Mouse (Mus musculus): ENCODE data around the gene Jmy. TPM values are rescaled to one million over a fixed set of nuclear protein-coding genes. Genes with fewer than 3 reads are reported as not detected.

Jmy gene
- total and polyA plus RNA-seq, 2 experiments from 2014 or later: 7.8 to 22.0 TPM

GRCm38 (mm10) chr13:93387440-93387839 is 112.2 kb downstream of the Jmy start:
- no peak for TF ChIP-seq CTCF (IDR thresholded peaks at IDR 0.05)
- WGBS: 73% methylated on average over 5 of the region's 5 CpGs
- ATAC-seq (ENCODE audit: low FRiP score) (no peak), DNase-seq (ENCODE audit: low spot score) (no peak)
- Histone ChIP-seq H3K4me2 (ENCODE audit: low read depth, low read length, poor library complexity, severe bottlenecking) (no peak overlapping the region), H3K27ac (ENCODE audit: low read depth, low read length) (no peak overlapping the region), H3K9me3 (ENCODE audit: low read length) (no peaks in the 10 kb centered on the region), H3K4me1 (ENCODE audit: insufficient read depth, low read length) (no peaks in the 10 kb centered on the region), H3K4me3 (ENCODE audit: low read depth, low read length) (no peak overlapping the region), H3K27me3 (ENCODE audit: insufficient read depth, low read length) (no peaks in the 10 kb centered on the region), H3K36me3 (ENCODE audit: insufficient read depth, low read length) (peaks cover 3% of the 10 kb centered on the region; the same call in 1 of the 2 replicates), H3K9ac (replicated peaks; ENCODE audit: low read length, poor library complexity, severe bottlenecking) (no peak overlapping the region)

DNA sequence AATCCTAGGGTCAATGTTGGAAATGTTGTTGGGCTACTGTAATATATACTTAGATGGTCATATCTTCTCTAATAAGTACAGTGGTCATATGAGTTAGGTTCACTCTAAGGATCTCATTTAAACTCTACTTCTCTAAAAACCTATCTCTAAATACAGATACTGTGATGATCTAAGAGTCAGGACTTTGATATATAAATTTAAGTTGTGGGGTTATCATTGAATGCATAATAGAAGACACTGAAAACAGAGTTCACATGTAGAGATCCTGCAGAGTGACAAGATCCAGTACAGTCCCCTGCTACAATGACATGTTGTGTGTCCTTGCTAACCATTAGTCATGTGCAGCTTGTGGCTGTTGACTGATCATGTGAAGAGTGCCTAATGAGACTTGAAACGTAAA is 114.5 kb downstream of the Jmy start:
- H3K27me3 ChIP-seq (ENCODE audit: insufficient read depth, low read length): no peaks in the 10 kb centered on the region
- no peak for DNase-seq (ENCODE audit: low spot score)
- no peak overlapping the region for H3K4me3 ChIP-seq (ENCODE audit: low read depth, low read length)
- H3K4me1 ChIP-seq (ENCODE audit: insufficient read depth, low read length): no peaks in the 10 kb centered on the region
- no peak for ATAC-seq (ENCODE audit: low FRiP score)
- no peak overlapping the region for H3K4me2 ChIP-seq (ENCODE audit: low read depth, low read length, poor library complexity, severe bottlenecking)
- TF ChIP-seq CTCF (IDR thresholded peaks at IDR 0.05): no peak
- no peak overlapping the region for H3K27ac ChIP-seq (ENCODE audit: low read depth, low read length)
- no peaks in the 10 kb centered on the region for H3K9me3 ChIP-seq (ENCODE audit: low read length)
- no peaks in the 10 kb centered on the region for H3K36me3 ChIP-seq (ENCODE audit: insufficient read depth, low read length)
- H3K9ac ChIP-seq (replicated peaks; ENCODE audit: low read length, poor library complexity, severe bottlenecking): no peak overlapping the region
- 71% methylated on average over 1 of the region's 1 CpGs for WGBS

GRCm38 (mm10) chr13:93384481-93384880 is 115.1 kb downstream of the Jmy start:
- no peak for DNase-seq (ENCODE audit: low spot score)
- no peak for TF ChIP-seq CTCF (IDR thresholded peaks at IDR 0.05)
- Histone ChIP-seq H3K4me2 (ENCODE audit: low read depth, low read length, poor library complexity, severe bottlenecking) (no peak overlapping the region), H3K27me3 (ENCODE audit: insufficient read depth, low read length) (no peaks in the 10 kb centered on the region), H3K36me3 (ENCODE audit: insufficient read depth, low read length) (no peaks in the 10 kb centered on the region), H3K27ac (ENCODE audit: low read depth, low read length) (no peak overlapping the region), H3K9me3 (ENCODE audit: low read length) (no peaks in the 10 kb centered on the region), H3K9ac (replicated peaks; ENCODE audit: low read length, poor library complexity, severe bottlenecking) (no peak overlapping the region), H3K4me3 (ENCODE audit: low read depth, low read length) (no peak overlapping the region), H3K4me1 (ENCODE audit: insufficient read depth, low read length) (no peaks in the 10 kb centered on the region)
- no peak for ATAC-seq (ENCODE audit: low FRiP score)
- 81% methylated on average over 1 of the region's 1 CpGs for WGBS

DNA sequence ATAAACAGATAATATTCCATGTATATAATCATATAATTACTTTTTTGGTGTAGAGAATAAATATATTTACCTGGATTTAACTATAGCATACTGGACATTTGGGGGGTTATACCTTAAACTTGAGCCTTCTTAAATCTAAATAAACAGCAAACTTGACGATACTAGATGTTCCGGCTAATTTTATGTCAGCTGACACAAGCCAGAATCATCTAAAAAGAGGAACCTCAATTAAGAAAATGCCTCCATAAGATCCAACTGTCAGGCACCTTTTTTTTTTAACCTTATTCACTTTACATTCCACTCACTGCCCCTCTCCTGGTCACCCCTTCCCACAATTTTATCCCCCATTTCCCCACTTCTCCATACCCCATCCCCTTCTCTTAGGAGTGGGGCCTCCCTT is 116.0 kb downstream of the Jmy start:
- H3K9ac ChIP-seq (replicated peaks; ENCODE audit: low read length, poor library complexity, severe bottlenecking): no peak overlapping the region
- WGBS: 93% methylated on average over 2 of the region's 2 CpGs
- H3K4me2 ChIP-seq (ENCODE audit: low read depth, low read length, poor library complexity, severe bottlenecking): no peak overlapping the region
- no peaks in the 10 kb centered on the region for H3K9me3 ChIP-seq (ENCODE audit: low read length)
- no peak for ATAC-seq (ENCODE audit: low FRiP score)
- H3K27ac ChIP-seq (ENCODE audit: low read depth, low read length): no peak overlapping the region
- no peak overlapping the region for H3K4me3 ChIP-seq (ENCODE audit: low read depth, low read length)
- DNase-seq (ENCODE audit: low spot score): no peak
- H3K4me1 ChIP-seq (ENCODE audit: insufficient read depth, low read length): no peaks in the 10 kb centered on the region
- H3K36me3 ChIP-seq (ENCODE audit: insufficient read depth, low read length): no peaks in the 10 kb centered on the region
- no peaks in the 10 kb centered on the region for H3K27me3 ChIP-seq (ENCODE audit: insufficient read depth, low read length)
- no peak for TF ChIP-seq CTCF (IDR thresholded peaks at IDR 0.05)

GRCm38 (mm10) chr13:93383092-93383491 is 116.5 kb downstream of the Jmy start:
- Histone ChIP-seq H3K9ac (replicated peaks; ENCODE audit: low read length, poor library complexity, severe bottlenecking) (no peak overlapping the region), H3K36me3 (ENCODE audit: insufficient read depth, low read length) (no peaks in the 10 kb centered on the region), H3K27ac (ENCODE audit: low read depth, low read length) (no peak overlapping the region), H3K4me1 (ENCODE audit: insufficient read depth, low read length) (no peaks in the 10 kb centered on the region), H3K27me3 (ENCODE audit: insufficient read depth, low read length) (no peaks in the 10 kb centered on the region), H3K4me2 (ENCODE audit: low read depth, low read length, poor library complexity, severe bottlenecking) (no peak overlapping the region), H3K9me3 (ENCODE audit: low read length) (no peaks in the 10 kb centered on the region), H3K4me3 (ENCODE audit: low read depth, low read length) (no peak overlapping the region)
- TF ChIP-seq CTCF (IDR thresholded peaks at IDR 0.05): no peak
- DNase-seq (ENCODE audit: low spot score) (no peak), ATAC-seq (ENCODE audit: low FRiP score) (no peak)
- 87% methylated on average over 5 of the region's 5 CpGs for WGBS

DNA sequence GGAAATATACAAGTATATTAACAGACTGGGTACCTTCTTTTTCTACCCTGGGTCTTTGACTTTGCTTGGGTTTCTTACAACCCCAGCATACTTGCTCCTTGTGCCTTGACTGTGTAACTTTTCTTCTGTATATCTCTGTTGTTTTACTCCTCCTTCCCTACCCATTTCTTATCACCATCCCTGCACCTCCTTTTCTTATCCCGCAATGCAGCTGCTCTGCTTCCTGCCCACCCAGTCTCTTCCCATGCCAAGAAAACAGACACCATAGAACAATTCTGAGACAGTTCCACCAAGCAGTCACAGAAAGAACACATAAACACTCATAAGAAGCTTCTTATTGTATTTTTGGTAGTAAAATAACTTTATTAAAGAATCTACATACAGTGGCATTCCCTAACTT is 118.3 kb downstream of the Jmy start:
- no peaks in the 10 kb centered on the region for H3K27me3 ChIP-seq (ENCODE audit: insufficient read depth, low read length)
- no peaks in the 10 kb centered on the region for H3K9me3 ChIP-seq (ENCODE audit: low read length)
- H3K4me1 ChIP-seq (ENCODE audit: insufficient read depth, low read length): no peaks in the 10 kb centered on the region
- H3K36me3 ChIP-seq (ENCODE audit: insufficient read depth, low read length): no peaks in the 10 kb centered on the region
- no peak overlapping the region for H3K9ac ChIP-seq (replicated peaks; ENCODE audit: low read length, poor library complexity, severe bottlenecking)
- no peak overlapping the region for H3K4me3 ChIP-seq (ENCODE audit: low read depth, low read length)
- WGBS: 85% methylated on average over 1 of the region's 1 CpGs
- TF ChIP-seq CTCF (IDR thresholded peaks at IDR 0.05): no peak
- H3K4me2 ChIP-seq (ENCODE audit: low read depth, low read length, poor library complexity, severe bottlenecking): no peak overlapping the region
- DNase-seq (ENCODE audit: low spot score): no peak
- no peak overlapping the region for H3K27ac ChIP-seq (ENCODE audit: low read depth, low read length)
- ATAC-seq (ENCODE audit: low FRiP score): no peak

All from midbrain, postnatal 0 days (tissue).